Mouse (Mus musculus): ENCODE measurements at regions not wholly inside any gene's neighbourhood (a gene's known extent, or its start where the extent isn't known, plus 50 kb on each side); places are given as distances from the start of the nearest gene placed in this dataset.

GRCm38 (mm10) chr6:67161610-67162009 is 76.4 kb upstream of the Serbp1 start:
- TF ChIP-seq CTCF (IDR thresholded peaks at IDR 0.05; ENCODE audit: borderline replicate concordance, insufficient read depth, low read length) (no peak), POLR2A (IDR thresholded peaks at IDR 0.05; ENCODE audit: low read depth, low read length) (no peak)

All from embryonic fibroblast, embryonic 13.5 days (primary cell).